Mouse (Mus musculus) layer of hippocampus, adult 18-20 months (tissue): ENCODE results near the gene Atp2c1. TPM values are rescaled to one million over a fixed set of nuclear protein-coding genes. Genes with fewer than 3 reads are reported as not detected.

Experiments used
- DNase-seq, 2 experiments: peaks; one replicate each; pipeline ENCODE4 v3.0.0; 2022; ENCODE audit warnings: low spot score in 2 of 2
- total RNA-seq, 2 experiments: library from RNA; stranded (reverse); gene quantifications; 2 replicates each; pipeline ENCODE4 v1.2.3; 2021

Gene Atp2c1
- total RNA-seq, 2 experiments from 2014 or later, result 230 to 234 TPM

DNA sequence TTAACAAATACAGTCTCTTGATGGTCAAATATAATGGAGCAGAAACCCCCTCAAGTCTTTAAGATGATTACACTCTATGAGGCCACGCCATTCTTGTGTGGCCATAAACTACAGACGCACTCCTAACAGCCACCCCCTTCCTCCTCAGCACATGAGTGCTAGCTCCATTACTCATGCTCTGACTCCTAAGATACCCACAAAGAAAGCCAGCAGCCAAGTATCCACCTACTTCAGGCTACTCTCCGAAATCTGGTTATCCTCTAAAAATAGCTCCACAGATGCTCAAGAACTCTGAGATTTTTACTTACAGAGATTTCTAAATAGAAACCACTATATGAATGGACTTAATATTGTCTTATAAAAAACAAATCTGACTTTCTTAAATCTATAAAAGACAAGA lies 34.4 kb downstream of the Atp2c1 start:
- DNase-seq, result no peak

DNA sequence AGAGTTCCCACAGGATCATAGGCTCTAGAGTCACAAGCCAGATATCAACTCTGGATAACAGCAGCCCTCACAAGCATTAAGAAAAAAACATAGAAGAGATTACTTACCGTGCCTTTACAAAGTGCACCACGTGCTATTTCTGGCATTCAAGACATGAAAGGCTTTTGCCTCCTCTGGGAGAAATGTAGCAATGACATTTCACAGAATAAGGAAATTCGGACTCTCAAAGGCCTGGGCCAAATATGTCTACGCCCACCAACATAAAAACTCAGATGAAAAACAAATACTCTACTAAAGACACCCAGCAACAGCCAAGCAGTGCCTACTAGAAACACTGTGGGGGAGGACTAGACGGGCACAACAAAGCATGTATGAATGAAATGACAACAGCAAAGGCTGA lies 38.8 kb downstream of the Atp2c1 start:
- DNase-seq, result no peak

DNA sequence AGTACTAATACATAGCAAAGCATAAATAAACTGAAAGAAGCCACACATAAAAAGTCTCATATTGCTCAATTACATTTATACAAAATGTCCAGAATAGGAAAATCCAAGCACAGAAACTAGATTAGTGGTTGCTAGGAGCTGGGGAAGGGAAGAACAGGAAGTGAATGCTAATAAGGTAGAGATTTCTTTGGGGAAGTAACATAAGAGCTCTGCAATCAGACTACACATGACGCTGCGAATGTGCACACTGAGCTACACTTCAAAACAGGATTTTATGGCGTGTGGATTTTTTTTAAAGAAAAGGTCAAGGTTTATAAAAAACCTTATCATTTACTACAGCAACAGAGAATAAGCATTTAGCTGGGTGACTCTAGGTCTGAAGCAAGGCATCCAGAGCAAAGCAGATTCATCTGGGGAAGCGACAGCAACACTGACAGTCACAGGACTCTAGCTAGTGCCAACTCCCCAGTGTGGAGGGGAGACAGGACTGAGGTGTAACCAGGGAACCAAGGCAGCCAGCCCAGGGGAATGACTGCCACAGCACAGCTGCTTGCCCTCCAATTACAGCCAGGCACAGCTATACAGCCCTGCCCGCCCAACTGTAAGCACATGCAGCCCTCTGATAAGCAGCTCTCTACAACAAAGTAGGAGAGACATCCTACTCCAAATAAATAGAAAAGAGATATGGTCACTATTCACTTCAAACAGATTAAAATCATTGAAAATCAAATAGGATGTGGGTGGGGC lies 42.6 kb downstream of the Atp2c1 start:
- no peak for DNase-seq

DNA sequence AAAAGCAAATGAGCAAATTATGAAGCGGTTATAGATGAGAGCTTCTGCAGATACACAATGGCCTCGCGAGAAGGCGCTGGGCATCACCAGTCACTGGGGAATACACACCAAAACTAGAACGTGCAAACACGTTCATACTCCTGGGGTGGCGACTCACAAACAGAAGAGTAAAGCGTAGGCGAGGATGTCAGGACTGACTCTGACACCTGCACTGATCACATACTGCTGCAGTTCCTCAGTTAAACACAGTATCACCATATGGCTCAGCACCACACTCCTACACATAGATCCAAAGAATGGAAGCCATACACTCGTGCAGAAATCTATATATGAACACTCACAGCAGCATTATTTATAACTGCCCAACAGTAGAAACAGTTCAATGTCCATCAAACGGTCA lies 43.2 kb downstream of the Atp2c1 start:
- no peak for DNase-seq

DNA sequence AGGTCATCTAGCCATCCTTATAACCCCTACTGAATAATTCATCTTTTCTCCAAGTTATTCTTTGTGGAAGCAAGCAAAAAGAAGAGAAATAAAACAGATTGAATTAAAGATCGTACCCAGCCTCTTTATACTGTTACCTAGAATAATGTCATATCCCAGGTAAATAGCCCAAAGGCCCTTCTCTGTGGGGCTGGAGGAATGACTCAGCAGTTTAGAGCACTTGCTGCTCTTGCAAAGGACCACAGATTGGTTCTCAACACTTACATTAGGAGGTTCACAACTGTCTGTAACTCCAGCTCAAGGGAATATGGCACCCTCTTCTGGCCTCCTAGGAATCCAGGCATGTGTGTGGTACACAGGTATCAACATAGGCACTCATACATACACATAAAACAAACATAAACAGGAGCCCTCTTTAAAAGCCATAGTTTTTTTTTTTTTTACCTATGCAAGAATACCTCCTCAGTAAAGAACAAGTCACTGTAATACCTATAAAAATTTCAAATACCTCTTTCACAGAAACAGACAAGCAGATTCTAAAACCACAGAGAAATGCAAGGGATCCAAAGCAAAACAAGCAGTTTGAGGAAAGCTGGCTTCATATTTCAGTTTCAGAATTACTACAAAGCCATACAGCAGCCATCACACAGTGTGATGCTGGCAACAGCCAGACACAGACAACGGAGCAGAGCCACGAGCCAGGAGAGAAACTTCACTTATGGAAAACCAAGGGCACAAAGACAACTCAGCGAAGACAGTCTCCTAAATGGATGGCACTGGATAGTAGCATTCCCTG lies 44.2 kb downstream of the Atp2c1 start:
- no peak for DNase-seq

DNA sequence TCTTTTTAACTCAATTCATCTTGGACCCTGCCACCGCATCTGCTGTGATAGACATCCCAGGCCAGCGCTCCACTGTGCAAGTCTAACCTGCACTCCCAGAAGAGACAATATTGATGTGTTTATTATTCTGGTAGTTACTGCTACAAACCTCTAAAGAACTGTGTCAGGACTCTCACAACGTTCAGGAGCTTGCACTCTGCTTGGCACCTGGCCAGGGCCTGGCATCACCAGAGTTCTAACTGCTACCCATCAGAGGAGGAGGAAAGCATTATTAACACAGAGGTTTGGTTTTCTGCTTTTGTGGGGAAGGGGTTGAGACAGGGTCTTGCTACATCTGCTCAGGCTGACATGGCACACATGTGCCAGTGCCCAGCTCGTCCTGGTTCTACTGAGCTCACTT lies 45.0 kb downstream of the Atp2c1 start:
- peak in 1 of 2 experiments; percentile 66 for DNase-seq

DNA sequence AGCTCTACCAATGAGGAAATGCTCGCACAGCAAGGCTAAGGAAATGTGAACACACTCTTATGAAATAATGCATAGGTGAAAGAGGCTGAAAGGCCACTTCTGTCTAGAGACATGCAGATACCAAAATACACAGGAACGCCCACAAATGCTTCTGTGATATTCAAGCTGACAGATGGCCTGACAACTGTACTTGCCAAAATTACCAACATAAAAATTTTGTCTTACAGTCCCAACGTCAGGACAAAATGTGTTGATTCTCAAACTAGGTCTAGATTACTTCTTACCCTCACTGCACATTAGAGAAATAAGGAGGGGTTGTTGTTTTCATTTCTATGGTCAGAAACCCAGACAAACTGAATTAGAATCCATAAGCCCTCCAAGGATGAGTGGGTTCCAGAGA lies 51.0 kb downstream of the Atp2c1 start:
- DNase-seq, result peak in 1 of 2 experiments; percentile 80

DNA sequence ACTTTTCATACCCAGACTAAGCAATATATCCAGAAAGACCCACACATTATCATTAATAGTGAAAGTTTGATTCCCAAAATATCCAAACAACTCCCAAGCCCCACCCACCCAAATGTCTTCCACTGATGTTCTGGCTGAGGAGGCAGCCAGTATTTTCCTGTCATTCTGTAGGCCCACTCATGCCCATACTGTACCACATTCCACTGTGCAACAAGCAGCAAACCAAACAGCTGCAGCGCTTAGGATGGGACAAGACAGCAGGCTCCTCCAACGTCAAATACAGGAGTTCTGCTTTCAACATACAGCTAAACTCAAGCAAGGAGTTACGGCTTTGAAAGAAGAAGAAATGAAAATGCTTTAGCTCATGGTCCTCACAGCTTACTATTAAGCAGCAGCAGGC lies 52.2 kb downstream of the Atp2c1 start:
- peak in 1 of 2 experiments; percentile 42 for DNase-seq

DNA sequence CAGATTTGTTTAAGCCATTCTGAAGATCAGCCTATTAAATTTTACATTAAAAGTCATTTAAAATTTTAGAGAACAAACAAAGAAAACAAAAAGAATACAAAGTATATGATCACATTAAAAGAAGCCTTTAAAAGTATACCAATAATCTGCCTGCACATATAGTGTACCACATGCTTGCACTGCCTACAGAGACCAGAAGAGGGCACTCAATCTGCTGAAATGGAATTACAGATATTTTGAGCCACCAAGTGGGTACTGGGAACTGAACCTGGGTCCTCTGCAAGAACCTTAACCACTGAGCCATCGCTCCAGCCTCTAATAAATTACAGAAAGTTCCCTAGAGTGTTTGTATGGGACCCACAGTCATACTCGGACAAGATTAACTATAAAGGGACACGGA lies 59.3 kb downstream of the Atp2c1 start:
- DNase-seq, result no peak

DNA sequence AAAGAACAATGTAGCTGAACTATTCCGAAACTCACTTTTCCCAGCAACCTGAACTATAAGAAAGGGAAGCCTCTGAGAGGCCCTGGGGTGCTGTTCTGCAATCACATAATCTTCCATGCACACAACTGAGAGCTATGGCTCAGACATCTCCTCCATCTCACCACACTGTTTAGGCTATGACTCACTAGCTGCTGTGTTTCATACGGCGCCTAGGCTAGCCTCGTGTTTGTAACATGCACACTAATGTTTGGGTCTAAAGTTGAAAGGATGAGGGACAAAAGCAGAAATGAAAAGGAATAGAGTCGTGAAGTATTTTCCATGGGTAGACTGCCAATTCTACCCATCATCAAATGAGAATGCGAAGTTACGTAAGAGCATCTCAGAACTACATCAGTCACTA lies 65.6 kb downstream of the Atp2c1 start:
- no peak for DNase-seq

DNA sequence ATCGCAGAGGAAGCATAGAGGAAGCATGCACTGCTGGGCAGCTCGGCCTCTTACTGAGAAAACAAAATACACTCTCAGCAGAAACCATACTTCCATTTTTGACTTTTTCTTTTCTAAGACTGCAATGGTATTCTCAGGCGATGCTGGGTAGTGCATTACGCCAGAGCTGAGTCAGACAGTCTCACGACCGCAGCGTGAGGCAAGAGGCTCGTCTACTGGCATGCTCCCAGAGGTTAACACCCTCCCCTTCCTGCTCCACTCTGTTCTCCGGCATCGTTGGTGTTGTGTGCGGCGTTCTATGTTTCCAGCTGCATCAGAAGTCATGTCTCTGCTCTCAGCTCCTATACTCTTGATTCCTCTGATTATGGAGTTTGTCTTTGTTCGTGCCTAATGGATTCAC lies 68.1 kb downstream of the Atp2c1 start:
- no peak for DNase-seq

DNA sequence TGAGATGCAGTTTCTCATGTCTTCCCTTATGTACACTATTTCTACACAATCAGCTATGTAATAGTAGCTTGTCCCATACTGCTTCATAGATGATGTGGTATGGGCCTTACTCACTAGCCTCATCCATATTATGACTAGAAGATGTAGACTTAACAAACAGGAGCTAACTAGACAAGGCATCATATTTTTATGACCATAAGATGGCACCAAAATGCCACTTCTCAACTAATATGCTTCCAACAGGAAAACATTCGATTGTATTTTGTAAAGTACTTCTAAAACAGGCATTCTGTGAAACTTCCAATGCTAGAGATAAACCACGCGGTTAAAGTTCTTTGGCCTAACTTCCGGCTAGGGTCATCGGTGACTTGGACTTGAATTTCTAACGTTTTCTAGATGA lies 118.6 kb downstream of the Atp2c1 start:
- no peak for DNase-seq

DNA sequence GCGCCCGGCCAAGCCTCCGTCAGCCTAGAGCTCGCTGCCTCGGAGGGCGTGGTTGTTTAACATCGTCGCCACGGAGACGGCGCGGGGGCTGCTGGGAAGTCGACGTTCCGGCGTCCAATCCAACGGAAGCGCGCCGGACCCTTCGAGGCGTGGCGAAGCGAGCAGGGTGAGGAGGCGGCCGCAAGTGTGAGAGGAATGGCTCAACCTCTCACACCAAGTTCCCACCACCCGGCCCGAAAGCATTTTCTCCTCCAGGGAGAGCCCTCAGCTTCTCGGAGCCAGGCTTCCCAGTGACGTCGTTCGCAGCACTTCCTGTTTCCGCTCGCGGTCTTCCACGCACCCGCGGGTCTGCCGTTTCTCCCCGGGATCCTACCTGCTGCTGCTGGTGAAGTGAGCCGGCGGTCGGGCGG lies 131.9 kb downstream of the Atp2c1 start, which contains the start of the genes Aste1 and Nek11:
Aste1 (plus strand) TSS at position 175 of the 410 bp plus-strand sequence.
Nek11 (minus strand) TSS at position 307 of the 410 bp plus-strand sequence.
- peak; percentile 84 to 95 for DNase-seq

DNA sequence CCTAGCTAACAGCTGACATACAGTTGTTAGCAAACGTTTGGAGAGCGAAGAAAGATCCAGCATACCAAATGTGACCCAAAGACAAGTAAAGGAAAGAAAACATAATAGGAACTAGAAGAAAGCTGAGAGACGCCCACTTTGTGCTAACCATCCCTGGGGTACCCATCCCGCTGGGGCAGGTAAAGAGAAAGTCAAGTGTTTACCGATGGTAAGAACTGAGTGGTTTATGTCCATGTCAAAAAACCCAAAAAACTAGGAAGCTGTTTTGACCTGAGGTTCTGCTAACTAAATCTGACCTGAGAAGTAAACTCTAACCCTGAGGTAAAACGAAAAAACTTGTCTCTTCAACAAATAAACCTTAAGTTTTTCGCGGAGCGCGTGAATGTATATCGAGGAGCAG lies 132.4 kb downstream of the Atp2c1 start:
- DNase-seq, result no peak

DNA sequence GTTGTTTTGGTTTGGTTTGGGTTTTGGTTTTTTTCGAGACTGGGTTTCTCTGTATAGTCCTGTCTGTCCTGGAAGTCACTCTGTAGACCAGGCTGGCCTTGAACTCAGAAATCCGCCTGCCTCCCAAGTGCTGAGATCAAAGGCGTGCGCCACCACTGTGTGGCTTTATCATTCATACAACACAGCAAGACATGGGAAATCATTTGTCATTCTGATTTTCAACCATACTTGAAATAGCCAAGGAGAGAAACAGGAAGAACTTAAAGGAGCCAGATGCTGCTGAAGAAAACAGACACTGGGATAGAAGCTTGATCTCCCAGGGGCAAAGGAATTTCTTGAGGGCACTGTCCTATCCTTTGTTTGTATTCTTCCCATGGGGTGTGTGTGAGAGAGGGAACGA lies 136.5 kb downstream of the Atp2c1 start:
- DNase-seq, result no peak

DNA sequence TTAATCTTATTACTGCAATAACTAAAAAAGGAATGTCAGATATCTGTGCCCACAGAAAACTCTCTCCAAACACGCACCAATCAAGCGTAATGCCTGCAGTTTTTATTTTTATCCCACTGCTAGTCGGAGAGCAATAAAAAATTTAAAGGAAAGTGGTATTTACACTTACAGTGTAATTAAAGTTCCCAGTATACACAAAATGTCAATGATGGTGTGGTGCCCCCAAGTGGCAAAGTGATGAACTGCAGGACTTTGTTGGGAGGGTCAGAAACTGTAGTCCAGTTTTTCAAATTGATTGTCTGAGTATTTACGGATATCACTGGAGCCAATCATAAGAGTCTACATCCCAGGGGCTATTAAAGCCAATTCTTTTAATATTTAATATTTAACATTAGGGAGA lies 137.8 kb downstream of the Atp2c1 start:
- peak; percentile 57 to 86 for DNase-seq

DNA sequence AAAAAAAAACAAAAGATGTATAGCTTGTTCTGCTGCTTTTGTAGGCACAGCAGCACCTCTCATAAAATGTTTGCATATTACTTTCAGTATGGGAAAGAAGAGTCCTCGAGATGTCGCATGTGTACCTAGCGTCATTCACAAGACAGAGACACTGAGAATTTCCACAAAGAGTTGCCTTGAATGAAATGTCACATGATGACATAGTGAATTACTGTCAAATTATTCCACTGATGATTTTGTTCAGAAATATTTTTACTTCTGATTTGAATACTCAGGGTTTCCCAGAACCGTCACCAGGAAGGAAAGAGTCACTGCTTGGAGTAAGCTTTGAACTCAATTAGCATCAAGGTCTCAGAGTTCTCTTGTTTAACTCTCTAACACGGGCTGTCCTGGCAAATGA lies 139.7 kb downstream of the Atp2c1 start:
- no peak for DNase-seq

DNA sequence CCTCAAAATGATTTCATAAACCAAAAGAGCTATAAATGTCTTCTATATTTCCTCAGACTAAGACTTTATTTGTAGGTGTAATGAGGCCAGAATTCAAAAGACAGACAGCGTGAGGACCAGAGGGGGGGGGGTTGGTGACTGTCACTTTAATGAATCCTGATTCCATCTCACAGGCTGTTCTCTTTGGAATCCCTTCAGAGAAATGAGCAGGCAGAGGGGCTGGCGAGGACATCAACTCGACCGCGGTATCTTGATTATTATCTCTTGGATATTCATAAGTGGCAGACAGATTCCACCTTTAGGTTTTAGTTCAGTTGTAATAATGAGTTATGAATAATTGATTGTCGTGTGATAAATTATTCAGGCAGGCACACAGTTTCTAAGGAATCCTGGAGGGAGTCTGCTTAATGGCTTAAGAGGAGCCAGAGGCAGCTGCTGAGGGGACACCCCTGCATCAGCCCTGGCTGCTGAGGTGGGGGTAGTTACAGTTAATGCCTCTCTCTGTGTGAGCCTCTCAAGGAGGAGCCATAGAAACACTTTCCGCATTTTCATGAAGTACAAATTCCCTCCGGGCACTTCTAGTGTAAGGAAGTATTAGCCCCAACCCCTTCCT lies 147.5 kb downstream of the Atp2c1 start:
- no peak for DNase-seq

DNA sequence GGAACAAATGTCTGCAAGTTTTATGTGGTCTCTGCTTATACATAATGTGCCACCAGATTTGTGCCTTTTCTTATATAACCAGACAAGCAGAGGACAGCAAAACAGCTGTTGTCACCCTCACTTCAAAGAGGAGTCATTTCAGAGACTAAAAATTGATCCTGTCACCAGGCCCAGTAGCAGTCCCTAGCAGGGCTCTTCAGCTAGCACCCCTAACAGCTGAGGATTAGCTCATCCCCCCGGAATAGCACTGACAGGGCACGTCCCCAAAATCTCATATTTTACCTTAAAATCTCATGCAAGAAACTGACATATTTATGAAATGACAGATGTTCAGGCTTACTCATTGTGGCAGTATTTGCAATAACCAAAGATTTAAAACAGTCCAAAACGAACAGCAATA lies 149.5 kb downstream of the Atp2c1 start:
- no peak for DNase-seq

DNA sequence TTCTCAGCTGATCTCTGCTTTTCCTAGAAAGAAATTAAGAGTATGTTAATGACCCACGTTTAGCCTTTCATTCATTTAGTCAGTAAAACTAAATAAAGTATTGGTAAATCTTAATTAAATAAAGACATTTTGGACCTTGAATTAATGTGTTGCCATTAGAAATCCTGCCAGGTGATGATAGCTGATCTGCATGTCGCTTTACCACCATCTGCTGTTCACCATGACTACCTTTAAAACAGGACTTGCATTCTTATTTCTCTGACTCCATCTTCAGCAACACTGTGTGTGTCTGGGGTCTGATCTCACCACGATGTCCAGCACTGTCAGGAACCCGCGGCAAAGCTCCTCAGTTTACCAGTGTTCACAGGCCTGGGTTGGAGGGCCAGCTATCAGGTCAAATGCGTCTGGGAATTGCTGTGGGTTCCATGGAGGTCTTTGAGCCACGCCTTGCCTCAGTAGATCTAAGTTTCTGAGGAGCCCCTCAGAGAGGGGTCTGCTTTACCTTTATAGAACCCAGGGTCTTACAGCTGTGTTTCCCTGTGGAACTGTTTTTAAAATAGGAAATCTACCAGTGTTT lies 150.1 kb downstream of the Atp2c1 start:
- DNase-seq, result peak in 1 of 2 experiments; percentile 42

DNA sequence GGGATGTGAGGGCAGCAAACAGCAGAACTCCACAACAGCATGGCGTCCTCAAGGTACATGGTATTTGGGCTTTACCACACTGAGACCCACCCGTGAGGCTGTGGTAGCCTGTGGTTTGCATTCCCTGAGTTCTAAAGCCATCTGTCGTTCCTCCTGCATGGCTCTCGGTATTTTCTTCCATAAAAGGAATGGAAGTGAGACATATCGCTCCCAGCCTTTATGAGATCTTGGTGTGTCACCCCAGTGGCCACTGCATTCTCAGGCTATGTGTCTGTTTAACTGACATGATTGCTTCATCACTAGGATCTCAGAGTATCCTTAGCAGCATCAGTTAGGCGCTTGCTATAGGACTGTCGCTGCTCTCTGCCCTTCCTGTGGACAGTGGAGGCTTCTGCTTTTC lies 150.7 kb downstream of the Atp2c1 start:
- no peak for DNase-seq

DNA sequence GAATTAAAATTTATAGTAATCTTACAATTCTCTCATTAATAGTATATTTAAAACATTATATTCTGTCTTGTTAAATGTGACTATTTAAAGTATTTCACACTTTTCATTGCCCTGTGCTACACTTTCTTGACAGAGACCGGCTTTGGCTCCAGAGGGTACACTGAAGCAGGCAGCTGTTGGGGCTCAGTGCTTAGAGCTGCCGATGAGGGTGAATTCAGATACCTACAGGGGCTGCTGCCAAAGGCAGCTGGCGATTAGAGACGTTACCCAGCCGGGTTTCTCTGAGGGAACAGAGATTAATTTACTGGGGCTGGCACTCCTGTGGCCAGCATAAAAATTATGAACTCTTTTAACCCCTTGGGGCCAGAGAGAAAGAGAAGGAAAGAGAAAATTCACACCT lies 152.8 kb downstream of the Atp2c1 start:
- no peak for DNase-seq
